Mouse (Mus musculus) heart, postnatal 25 days (tissue): Measurements from ENCODE around the gene Rab25. TPM values are rescaled to one million over a fixed set of nuclear protein-coding genes. Genes with fewer than 3 reads are reported as not detected.
A peak's percentile ranks its signal among the peaks of the same experiment; 100 is the strongest.

Experiments used
- DNase-seq: peaks from one replicate; pipeline ENCODE4 v3.0.0; 2022; ENCODE audit warnings: low spot score
- intact Hi-C: fragments of 180-260 bp; cut with DNase I; formaldehyde crosslinking; loops from one replicate; pipeline ENCODE4 v1.15.1; 2025
- total RNA-seq, 2 experiments: library from RNA; stranded (reverse); gene quantifications; 2 replicates each; pipeline ENCODE4 v1.2.3; 2021

Rab25 gene
- total RNA-seq, 2 experiments from 2014 or later: not detected

GRCm38 (mm10) chr3:88510421-88511289, 37.4 kb downstream of the Rab25 start:
- no peak for DNase-seq
- intact Hi-C loops: no loop called here

GRCm38 (mm10) chr3:88509692-88510420, 38.2 kb downstream of the Rab25 start, which contains the start of gene Lmna:
TSS of gene Lmna (minus strand) at chr3:88509956.
- DNase-seq: peak; percentile 91
- intact Hi-C loops: no loop called here

- DNase-seq: no peak
- intact Hi-C loops: no loop called here
Observed at GRCm38 (mm10) chr3:88509250-88509649, 38.9 kb downstream of the Rab25 start.

GRCm38 (mm10) chr3:88505765-88506164, 42.3 kb downstream of the Rab25 start:
- no peak for DNase-seq
- intact Hi-C loops: no loop called here

- DNase-seq: no peak
- intact Hi-C loops: no loop called here
Observed at GRCm38 (mm10) chr3:88505081-88505480, 43.0 kb downstream of the Rab25 start.

GRCm38 (mm10) chr3:88503881-88504746, 44.0 kb downstream of the Rab25 start:
- no peak for DNase-seq

GRCm38 (mm10) chr3:88503505-88503863, 44.6 kb downstream of the Rab25 start:
- peak; percentile 60 for DNase-seq
- intact Hi-C loops: loop anchor here (2.0 kb wide), 1 partner anchor 15 kb away; no protein-coding TSS in a partner anchor

More at GRCm38 (mm10) chr3:88503881-88504746, 44.0 kb downstream of the Rab25 start:
- intact Hi-C loops: loop anchor here (2.0 kb wide), 1 partner anchor 15 kb away; no protein-coding TSS in a partner anchor

- peak; percentile 93 for DNase-seq
- intact Hi-C loops: loop anchor here (2.0 kb wide), 1 partner anchor 14 kb away; no protein-coding TSS in a partner anchor
Observed at GRCm38 (mm10) chr3:88502641-88503504, 45.2 kb downstream of the Rab25 start.

- intact Hi-C loops: loop anchor here (2.0 kb wide), 1 partner anchor 13 kb away; no protein-coding TSS in a partner anchor
- DNase-seq: no peak
Observed at GRCm38 (mm10) chr3:88502031-88502571, 46.0 kb downstream of the Rab25 start.

- no peak for DNase-seq
- intact Hi-C loops: loop anchor here (2.0 kb wide), 1 partner anchor 13 kb away; no protein-coding TSS in a partner anchor
Observed at GRCm38 (mm10) chr3:88501366-88502030, 46.6 kb downstream of the Rab25 start.

- intact Hi-C loops: no loop called here
Observed at GRCm38 (mm10) chr3:88500655-88501365, 47.3 kb downstream of the Rab25 start.

GRCm38 (mm10) chr3:88500087-88500486, 48.0 kb downstream of the Rab25 start:
- intact Hi-C loops: no loop called here
- DNase-seq: no peak

More at GRCm38 (mm10) chr3:88500655-88501365, 47.3 kb downstream of the Rab25 start:
- no peak for DNase-seq

- DNase-seq: no peak
- intact Hi-C loops: no loop called here
Observed at GRCm38 (mm10) chr3:88499580-88499979, 48.5 kb downstream of the Rab25 start.

- intact Hi-C loops: no loop called here
Observed at GRCm38 (mm10) chr3:88495741-88496415, 52.2 kb downstream of the Rab25 start.

GRCm38 (mm10) chr3:88494836-88495628, 53.1 kb downstream of the Rab25 start:
- intact Hi-C loops: no loop called here
- peak; percentile 59 for DNase-seq

More at GRCm38 (mm10) chr3:88495741-88496415, 52.2 kb downstream of the Rab25 start:
- no peak for DNase-seq
